Mouse (Mus musculus) fibroblast of lung, adult 2 months (primary cell): ENCODE measurements at regions not wholly inside any gene's neighbourhood (a gene's known extent, or its start where the extent isn't known, plus 50 kb on each side); places are given as distances from the start of the nearest gene placed in this dataset.
A peak's percentile ranks its signal among the peaks of the same experiment; 100 is the strongest.
"Not testable (repeated sequence)": the region's sequence is repeated elsewhere in the genome, so short reads cannot be mapped to it uniquely, and the experiment has no call there.

Source experiments
- DNase-seq: peaks from one replicate; pipeline ENCODE4 v3.0.0-alpha.2; 2011; ENCODE audit warnings: low read depth

DNA sequence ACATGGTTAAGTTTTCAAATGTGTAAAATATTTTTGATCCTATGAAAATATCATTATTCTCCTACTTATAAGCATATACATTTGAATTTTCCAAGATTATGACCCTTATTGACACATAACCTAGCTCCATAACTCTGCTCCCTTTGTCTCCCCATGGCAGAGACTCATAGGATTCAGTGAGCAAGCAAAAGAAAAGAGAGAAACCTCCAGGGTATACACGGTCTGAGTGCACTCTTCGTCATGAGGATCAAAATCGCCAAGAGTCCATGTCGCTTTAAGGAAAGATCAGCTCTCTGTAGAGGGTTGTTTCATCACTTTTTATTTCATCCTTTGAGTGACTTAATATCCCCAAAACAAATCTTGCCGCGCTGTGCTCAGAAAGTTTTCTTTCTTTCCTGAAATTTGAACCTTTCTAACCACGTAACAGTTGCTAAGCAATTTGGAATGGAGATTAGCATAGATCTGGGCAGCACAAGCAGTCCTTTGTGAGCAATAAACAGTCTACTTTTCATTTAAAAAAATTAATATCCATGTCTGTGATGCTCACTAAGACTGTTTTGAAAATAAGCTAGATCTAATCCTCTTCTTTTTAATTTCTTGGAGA is 1158.0 kb downstream of the A830018L16Rik start:
- peak; percentile 24 for DNase-seq

DNA sequence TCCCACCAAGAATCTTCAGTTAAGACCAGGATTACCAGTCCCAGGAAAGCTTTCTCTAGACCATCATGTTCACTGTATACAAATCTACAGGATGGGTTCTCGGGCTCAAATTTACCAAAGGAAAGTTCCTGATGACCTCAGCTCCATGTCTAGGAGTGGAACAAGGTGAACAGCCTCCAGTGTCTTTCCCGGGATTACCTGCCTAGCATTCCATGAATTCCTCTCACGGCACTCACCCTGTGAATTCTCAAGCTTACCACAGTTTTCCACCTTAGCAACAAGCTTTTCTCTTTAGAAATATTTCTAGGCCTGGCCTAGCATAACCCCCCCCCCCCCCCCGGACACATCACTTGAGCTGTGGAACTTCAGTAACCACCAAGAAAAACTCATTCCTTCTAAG is 1158.9 kb downstream of the A830018L16Rik start:
- DNase-seq, result no peak

DNA sequence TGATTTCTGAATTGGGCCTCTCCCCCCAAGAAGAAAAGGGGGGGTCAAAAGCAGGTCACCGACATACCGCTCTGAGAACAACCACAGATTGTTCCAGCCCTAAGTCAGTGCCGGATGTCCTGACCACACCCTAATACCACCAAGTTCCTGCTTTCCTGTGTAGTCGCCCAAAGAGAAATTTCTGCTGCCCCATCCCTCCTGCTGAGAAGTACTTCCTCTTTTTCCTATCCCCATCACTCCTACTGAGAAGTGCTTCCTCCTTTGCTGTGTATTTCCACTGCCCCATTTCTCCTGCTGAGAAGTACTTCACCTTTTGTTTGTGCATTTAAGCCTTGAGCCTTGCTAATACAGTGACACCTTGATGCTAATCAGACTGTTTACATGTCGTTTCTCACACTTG is 1160.4 kb downstream of the A830018L16Rik start:
- DNase-seq, result no peak

DNA sequence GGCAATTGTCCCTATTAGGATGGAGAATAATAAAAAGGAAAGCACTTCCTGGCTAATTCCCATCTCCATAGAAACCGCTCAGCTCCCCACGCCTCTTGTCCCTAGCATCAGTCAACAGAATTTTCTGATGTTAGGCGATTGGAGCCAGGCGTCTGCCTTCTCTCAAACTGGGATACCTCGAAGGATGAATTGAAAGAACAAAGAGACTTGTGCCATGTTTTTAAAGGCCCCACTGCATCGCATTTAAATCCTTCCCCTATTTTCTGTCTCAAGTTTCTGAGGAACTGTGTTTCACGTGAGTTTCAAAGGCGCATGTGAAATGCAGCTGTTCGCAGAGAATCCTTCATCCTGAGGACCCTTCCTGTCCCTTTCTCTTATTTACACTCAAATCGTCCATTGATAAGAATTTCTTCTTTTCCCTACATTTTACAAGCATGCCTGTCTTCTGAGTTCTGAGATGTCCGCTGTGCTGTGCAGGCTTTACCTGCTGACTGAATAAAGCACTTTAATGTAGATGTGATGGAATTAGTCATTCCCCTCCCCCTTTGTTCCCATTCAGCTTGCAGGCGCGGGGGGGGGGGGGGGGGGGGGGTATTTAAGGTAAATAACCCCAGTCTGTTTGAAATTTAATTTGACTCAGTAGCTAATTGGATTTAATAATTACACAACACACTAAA is 1163.3 kb downstream of the A830018L16Rik start:
- no peak for DNase-seq

DNA sequence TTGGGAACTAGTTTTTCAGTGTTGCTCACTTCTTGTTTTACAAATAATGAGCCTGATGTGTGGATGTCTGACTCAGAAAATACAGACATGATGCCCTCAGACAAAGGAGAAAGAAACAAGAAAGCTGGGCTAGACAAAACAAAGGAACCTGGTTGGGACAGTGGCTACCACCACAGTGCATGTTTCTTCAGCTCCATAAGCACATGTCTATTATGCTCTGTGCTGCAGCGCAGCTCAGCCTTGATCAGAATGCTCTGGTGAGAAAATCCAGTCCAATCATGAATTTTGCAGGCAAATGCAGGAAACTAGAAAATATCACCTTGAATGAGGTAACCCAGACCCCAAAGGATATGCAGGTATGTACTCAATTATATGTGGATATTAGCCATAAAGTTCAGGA is 1164.1 kb downstream of the A830018L16Rik start:
- no peak for DNase-seq

DNA sequence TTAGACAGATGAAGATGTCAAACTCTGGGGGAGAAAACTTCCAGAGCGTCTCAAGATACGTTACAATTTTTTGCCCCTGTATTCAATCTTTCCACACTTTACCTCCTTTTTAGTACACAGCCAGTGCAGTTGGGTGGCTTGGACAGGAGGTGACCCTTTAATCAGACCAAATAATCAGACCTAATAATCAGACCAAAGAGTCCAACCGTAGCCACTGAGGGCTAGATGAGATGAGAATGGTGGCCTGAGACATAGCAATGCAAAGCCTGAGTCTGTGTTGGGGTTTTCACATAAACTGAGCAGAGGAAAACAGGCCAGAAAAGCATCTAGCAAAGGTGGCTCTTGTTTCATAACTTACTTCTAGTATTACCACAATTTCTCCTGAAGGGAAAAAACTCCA is 1169.1 kb downstream of the A830018L16Rik start:
- DNase-seq, result no peak

DNA sequence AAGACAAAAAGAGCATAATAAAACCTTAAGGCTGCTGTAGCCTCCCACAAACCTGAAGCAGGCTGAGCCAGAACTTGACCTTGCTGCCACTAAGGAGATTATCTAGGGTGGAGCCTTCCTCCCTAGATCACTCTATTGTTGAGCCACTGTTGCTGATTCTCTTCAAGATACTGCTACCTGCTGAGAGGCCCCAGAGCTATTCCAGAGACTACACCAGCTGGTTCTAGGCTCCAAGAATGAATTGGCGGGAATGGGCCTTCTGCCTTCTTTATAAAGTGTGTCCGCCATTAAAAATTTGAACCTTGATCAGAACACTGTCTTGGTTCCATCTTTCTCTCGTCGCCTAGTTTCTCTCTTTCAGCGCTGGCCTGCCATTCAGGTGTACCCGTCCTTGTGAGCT is 1173.1 kb downstream of the A830018L16Rik start:
- DNase-seq, result not testable (repeated sequence)

DNA sequence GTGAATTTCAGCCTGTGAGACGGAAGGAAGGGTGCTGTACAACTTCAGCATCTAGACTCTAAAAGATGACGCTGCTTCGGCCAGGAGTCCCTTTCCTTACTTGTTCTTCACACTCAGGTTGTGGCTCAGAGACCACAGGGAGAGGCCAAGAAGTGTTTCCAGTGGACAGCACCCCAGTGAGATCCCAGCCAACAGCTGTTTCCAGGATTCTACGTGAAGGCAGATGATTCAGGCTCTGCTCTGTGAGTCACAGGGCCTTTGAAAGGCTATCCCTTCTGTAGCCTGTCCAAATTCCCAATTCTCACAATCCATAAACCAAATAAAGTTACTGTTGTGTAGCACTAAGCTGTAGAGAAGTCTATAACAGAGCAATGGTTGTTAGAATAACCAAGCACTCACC is 1198.2 kb downstream of the A830018L16Rik start:
- peak; percentile 68 for DNase-seq

DNA sequence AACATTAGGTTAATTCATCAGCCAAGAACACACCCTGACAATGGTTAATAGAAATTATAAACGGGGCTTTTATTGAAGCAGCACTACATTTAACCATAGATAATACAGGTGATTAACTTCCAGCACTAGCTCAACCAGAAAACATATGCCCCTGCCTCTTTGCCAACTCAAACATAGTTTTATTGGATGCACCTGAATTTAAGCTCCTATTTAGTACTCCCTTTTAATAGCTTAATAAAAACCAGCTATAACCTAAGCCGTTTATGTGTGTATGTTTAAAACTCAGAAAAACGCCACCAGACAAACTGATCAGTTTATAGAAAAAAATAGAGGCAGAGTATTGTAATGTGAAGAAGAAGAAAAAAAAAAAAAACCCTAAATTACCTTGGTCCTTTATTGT is 1201.4 kb downstream of the A830018L16Rik start:
- no peak for DNase-seq

DNA sequence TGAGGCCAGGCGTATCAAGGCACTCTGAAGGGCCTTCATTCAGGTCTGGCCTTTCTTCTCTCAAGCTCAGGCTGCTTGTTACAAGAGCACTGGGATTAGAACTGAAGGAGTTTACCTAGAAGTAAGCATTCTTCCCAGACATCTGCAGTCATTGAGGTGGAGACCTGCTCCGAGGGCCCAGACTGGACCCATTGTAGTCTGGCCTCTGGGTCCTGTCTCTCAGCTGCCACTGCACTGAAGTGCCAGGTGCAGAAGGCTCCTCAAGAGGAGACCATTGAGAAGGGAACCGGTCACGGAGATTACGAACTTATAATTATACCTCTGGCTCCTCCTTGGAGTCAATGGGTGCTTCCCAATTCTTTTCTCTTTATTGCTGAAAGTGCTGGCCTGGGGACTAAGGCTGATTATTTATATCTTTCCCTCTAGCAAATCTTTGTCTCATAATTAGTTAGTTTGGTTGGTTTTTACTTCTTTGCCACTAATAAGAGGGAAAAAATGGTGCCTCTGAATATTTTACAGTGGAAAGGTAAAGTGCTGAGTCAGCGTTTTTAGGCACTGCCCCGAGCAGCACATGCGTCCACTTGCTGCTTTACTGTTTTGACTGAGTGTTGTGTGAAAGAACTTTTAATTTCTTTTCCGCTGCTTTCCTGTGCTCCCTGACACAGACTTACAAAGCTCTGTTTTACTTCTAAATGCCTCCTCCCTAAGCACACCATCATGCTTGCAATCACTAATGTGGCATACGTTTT is 1202.0 kb downstream of the A830018L16Rik start:
- no peak for DNase-seq

DNA sequence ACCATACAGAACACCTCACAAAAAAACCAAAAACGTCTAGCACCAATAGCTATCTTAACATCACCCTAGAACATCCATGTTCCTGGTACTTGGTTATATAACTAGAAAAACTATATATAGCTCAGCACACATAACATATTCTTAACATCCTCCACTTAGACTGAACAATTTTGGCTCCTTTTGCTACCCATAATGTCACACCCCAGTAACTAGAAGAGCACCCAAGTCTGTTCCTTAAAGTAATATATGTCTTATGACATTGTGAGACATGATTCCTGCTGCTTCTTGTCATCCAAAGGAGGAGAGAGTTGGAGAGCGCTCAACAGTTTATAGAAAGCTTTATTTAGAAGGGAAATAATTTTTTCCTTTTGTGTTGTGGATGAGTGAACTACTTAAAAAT is 1206.1 kb downstream of the A830018L16Rik start:
- no peak for DNase-seq

DNA sequence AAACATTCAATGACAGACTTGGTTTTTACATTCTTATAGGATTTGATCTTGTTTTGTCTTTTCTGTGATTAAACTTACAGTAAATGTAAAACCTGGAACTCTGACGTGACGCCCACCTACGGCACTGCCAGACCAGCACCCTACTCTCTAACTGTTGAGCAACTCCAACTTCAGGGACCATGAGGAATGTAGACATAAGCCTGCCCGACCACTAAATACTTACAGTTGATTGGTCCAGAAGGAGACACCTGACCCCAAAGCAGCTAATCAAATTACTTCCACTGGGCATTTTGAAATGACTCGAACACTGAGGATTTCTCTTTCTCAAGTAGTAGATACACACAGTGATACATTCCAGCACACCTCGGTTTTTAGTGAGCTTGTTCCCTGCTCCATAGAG is 1206.9 kb downstream of the A830018L16Rik start:
- DNase-seq, result no peak

DNA sequence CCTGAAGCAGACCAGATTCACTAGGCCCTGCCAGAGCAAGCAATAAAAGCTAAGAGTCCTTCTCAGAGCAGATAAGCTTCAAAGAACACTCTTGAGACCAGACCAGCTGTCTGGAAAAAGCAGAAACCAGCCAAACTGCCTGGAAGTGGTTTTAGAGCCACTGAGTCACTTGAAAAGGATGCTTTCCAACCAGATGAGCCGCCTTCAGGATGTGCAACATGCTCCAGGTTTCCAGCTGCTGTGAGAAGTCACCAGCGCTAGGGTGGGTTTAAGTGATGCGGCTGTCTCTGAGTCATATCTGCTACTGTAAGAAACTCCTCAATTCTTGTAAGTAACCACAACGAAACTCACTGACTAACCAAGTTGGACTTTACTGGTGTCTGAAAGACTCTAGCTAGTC is 1209.3 kb downstream of the A830018L16Rik start:
- peak; percentile 83 for DNase-seq

DNA sequence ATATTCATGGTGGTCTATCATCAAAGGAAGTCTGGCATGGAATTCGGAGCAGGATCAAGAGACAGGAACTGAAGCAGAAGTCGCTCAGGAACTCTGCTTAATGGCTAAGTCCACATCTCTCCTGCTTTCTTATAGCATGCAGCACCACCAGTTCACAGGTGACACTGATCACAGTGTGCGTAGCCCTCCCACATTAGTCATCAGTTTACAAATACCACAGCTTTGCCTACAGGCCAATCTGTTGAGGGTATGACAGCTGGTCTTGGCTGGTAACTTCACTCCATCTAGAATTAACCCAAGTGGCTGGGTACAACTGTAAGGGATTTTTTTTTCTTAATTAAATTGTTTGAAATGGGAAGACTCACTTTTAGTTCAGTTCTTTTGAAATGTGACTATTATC is 1219.1 kb downstream of the A830018L16Rik start:
- no peak for DNase-seq

DNA sequence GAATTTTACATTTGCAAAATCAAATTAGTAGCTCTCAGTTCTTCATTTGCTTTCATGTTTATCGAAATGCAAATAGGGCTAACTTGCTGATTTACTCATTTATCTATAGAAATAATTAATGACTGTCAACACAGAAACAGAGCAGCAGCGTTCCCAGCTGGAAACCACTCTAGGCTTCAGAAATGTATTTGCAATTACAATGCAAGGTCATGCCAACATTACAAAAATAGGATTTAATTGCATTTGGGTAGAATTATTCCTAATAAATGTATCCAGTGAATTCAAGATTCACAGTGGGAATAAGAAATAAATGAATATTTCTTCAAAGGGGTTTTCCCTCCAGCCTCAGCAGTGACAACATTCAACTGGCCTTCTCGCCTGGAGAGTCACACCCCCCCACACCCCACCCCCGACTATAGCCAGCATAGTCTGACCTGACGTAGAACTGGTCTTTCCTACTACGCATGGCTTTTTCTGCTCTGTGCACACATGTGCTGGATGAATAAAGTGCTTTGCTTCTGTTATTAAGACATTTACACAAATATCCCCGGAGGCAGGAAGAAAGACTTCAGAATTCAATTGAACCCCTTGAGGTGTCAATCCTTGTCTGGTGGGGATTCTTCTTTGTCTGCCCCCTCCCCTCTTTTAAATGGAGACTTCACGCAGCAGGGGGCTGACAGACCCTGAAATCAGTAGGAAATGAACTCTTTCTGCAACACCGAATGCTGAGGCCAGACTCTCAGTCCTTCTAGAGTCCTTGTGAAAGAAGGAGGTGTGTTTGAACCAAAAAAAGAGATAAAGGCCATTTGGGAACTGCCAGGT is 1222.6 kb downstream of the A830018L16Rik start:
- no peak for DNase-seq

DNA sequence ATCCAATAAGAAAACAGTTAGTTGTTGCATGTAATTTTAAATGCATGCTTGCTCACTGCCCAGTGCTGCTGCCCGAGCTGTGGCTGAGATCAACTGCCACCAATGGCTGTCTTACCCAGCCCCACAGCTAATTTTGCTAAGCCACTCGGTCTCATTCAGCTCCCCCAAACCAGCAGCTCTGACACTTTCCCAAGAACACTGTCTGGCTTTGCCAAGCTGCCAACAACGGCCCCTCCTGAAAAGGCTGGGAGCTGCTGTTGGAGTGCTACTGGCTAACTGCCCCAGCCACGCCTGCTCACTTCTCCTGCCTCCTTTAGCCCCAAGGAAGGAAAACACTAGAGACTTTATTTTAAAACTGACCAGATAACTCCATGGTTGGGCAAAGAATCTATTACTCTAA is 1227.1 kb downstream of the A830018L16Rik start:
- DNase-seq, result no peak
